Mouse (Mus musculus) ES-Bruce4 (cell line): ENCODE data around the gene Fgf15.

ENCODE experiments used
- EP300 ChIP-seq: IDR thresholded peaks from 2 replicates; pipeline ENCODE4 v1.6.1; 2011; ENCODE audit warnings: low read depth, low read length; ENCODE audit not compliant: insufficient read depth
- POLR2A ChIP-seq: IDR thresholded peaks from one replicate; pipeline ENCODE4 v1.8.1; 2011; ENCODE audit warnings: low read length; ENCODE audit not compliant: insufficient read depth

- TF ChIP-seq POLR2A (no peak), EP300 (no peak)
These were observed 17.9 kb upstream of the Fgf15 start for GRCm38 (mm10) chr7:144878401-144878800.
